Mouse (Mus musculus) CH12.LX (cell line): ENCODE measurements around the gene Atp12a. TPM values are rescaled to one million over a fixed set of nuclear protein-coding genes. Genes with fewer than 3 reads are reported as not detected.

ENCODE experiments used
- DNase-seq: peaks from one replicate; pipeline ENCODE4 v3.0.0-alpha.2; 2013; ENCODE audit errors: extremely low read depth
- H3K27ac ChIP-seq: 2 replicates; pipeline ENCODE4 v1.5.1; 2012; ENCODE audit warnings: low read depth, mild to moderate bottlenecking, control low read depth, moderate library complexity; ENCODE audit not compliant: insufficient read depth
- H3K27me3 ChIP-seq: replicated peaks from 2 replicates; pipeline ENCODE3; 2012; ENCODE audit warnings: inconsistent platforms
- H3K36me3 ChIP-seq, 2 experiments: replicated peaks in 1 of 2; 2 replicates each; pipeline versions ENCODE3 to v1.6.1; 2012; ENCODE audit warnings: inconsistent platforms in 1 of 2, low read length in 1 of 2, mild to moderate bottlenecking in 1 of 2, mixed read lengths in 1 of 2, moderate library complexity in 1 of 2; ENCODE audit not compliant: control insufficient read depth in 1 of 2, insufficient read depth in 1 of 2
- H3K4me1 ChIP-seq, 2 experiments: 2 replicates each; pipeline ENCODE4 v1.6.1; 2012; ENCODE audit warnings: inconsistent platforms in 1 of 2, moderate library complexity in 1 of 2; ENCODE audit not compliant: insufficient read depth in 2 of 2, control insufficient read depth in 1 of 2
- H3K4me2 ChIP-seq: 2 replicates; pipeline ENCODE4 v1.6.1; 2012; ENCODE audit warnings: low read depth, mild to moderate bottlenecking, control low read depth; ENCODE audit not compliant: poor library complexity, insufficient read depth, severe bottlenecking
- H3K4me3 ChIP-seq, 3 experiments: fragments of 150-350 bp in 1 of 3; sonication (generic) in 1 of 3; replicated peaks in 1 of 3; 2 replicates each; pipeline versions ENCODE3 to v1.5.1; 2011 to 2012; ENCODE audit warnings: low read depth in 2 of 3, low read length in 2 of 3, mild to moderate bottlenecking in 2 of 3, moderate library complexity in 2 of 3, control low read depth in 1 of 3, improper control_type of control experiment in 1 of 3, inconsistent platforms in 1 of 3, mixed read lengths in 1 of 3; ENCODE audit not compliant: poor library complexity in 1 of 3
- H3K79me2 ChIP-seq: replicated peaks from 2 replicates; pipeline ENCODE4 v1.6.1; 2012; ENCODE audit warnings: mild to moderate bottlenecking, moderate library complexity; ENCODE audit not compliant: control insufficient read depth, poor library complexity, insufficient read depth, severe bottlenecking; ENCODE audit errors: extremely low read depth
- H3K9ac ChIP-seq: 2 replicates; pipeline ENCODE4 v1.6.1; 2012; ENCODE audit warnings: low read depth, mild to moderate bottlenecking, control low read depth, moderate library complexity; ENCODE audit not compliant: insufficient read depth
- H3K9me3 ChIP-seq: replicated peaks from 2 replicates; pipeline ENCODE3; 2012; ENCODE audit warnings: low read length, inconsistent platforms, mixed read lengths
- CTCF ChIP-seq, 2 experiments: IDR thresholded peaks in 1 of 2; conservative IDR thresholded peaks in 1 of 2; 2 replicates each; pipeline ENCODE4 v1.5.1; 2011 to 2012; ENCODE audit warnings: low read depth in 2 of 2, low read length in 2 of 2, improper control_type of control experiment in 1 of 2, inconsistent platforms in 1 of 2, mild to moderate bottlenecking in 1 of 2, moderate library complexity in 1 of 2
- ELF1 ChIP-seq: IDR thresholded peaks from 2 replicates; pipeline ENCODE4 v1.6.1; 2014; ENCODE audit warnings: low read depth, mild to moderate bottlenecking, inconsistent platforms, low read length, improper control_type of control experiment
- EP300 ChIP-seq: IDR thresholded peaks from 2 replicates; pipeline ENCODE4 v1.6.1; 2011; ENCODE audit warnings: low read length, improper control_type of control experiment
- GABPA ChIP-seq: IDR thresholded peaks from 2 replicates; pipeline ENCODE4 v1.6.1; 2012; ENCODE audit warnings: low read depth, low read length, improper control_type of control experiment, inconsistent platforms; ENCODE audit not compliant: insufficient replicate concordance
- HCFC1 ChIP-seq: IDR thresholded peaks from 2 replicates; pipeline ENCODE4 v1.6.1; 2012; ENCODE audit warnings: low read depth, mild to moderate bottlenecking, inconsistent platforms, low read length, improper control_type of control experiment
- JUN ChIP-seq: IDR thresholded peaks from 2 replicates; pipeline ENCODE4 v1.6.1; 2011; ENCODE audit warnings: low read depth, mild to moderate bottlenecking, low read length, improper control_type of control experiment, moderate library complexity; ENCODE audit not compliant: insufficient read depth
- MAX ChIP-seq: IDR thresholded peaks from 2 replicates; pipeline ENCODE4 v1.6.1; 2011; ENCODE audit warnings: low read length, improper control_type of control experiment
- MYC ChIP-seq: IDR thresholded peaks from 2 replicates; pipeline ENCODE4 v1.6.1; 2011; ENCODE audit warnings: low read depth, mild to moderate bottlenecking, improper control_type of control experiment, low read length
- NRF1 ChIP-seq: IDR thresholded peaks from 2 replicates; pipeline ENCODE4 v1.6.1; 2014; ENCODE audit warnings: low read depth, mild to moderate bottlenecking, inconsistent platforms, low read length, improper control_type of control experiment, moderate library complexity
- PAX5 ChIP-seq: IDR thresholded peaks from 2 replicates; pipeline ENCODE4 v1.6.1; 2012; ENCODE audit warnings: low read length, inconsistent platforms, mixed read lengths
- POLR2A ChIP-seq: IDR thresholded peaks from 2 replicates; pipeline ENCODE4 v1.6.1; 2011; ENCODE audit warnings: low read depth, mild to moderate bottlenecking, improper control_type of control experiment, low read length
- POLR2AphosphoS2 ChIP-seq: IDR thresholded peaks from 2 replicates; pipeline ENCODE4 v1.6.1; 2011; ENCODE audit warnings: low read depth, low read length, improper control_type of control experiment
- RAD21 ChIP-seq: IDR thresholded peaks from 2 replicates; pipeline ENCODE4 v1.6.1; 2011; ENCODE audit warnings: low read depth, mild to moderate bottlenecking, low read length, improper control_type of control experiment, moderate library complexity
- SMC3 ChIP-seq: IDR thresholded peaks from 2 replicates; pipeline ENCODE4 v1.6.1; 2011; ENCODE audit warnings: low read depth, low read length, improper control_type of control experiment
- TBP ChIP-seq: conservative IDR thresholded peaks from 2 replicates; pipeline ENCODE4 v1.6.1; 2011; ENCODE audit warnings: low read depth, low read length, improper control_type of control experiment
- ZKSCAN1 ChIP-seq: IDR thresholded peaks from 2 replicates; pipeline ENCODE4 v1.6.1; 2012; ENCODE audit warnings: low read depth, inconsistent platforms, low read length, improper control_type of control experiment, borderline replicate concordance
- ZMIZ1 ChIP-seq: IDR thresholded peaks from 2 replicates; pipeline ENCODE4 v1.6.1; 2012; ENCODE audit warnings: low read depth, mild to moderate bottlenecking, inconsistent platforms, low read length, improper control_type of control experiment
- ZNF384 ChIP-seq: IDR thresholded peaks from 2 replicates; pipeline ENCODE4 v1.6.1; 2012; ENCODE audit warnings: low read depth, low read length, improper control_type of control experiment, inconsistent platforms
- dilution Hi-C: fragments of 300-500 bp; cut with MboI; formaldehyde crosslinking; loops from 2 replicates; pipeline ENCODE4 v1.14.3; 2020; ENCODE audit warnings: low sequenced_read_pairs; ENCODE audit not compliant: extremely low pct_unique_long_range_greater_than_20kb, extremely low pct_ligation_motif_present
- in situ Hi-C: fragments of 300-500 bp; cut with MboI; formaldehyde crosslinking; loops from 3 replicates; pipeline ENCODE4 v1.14.3; 2019; ENCODE audit warnings: low sequenced_read_pairs, low pct_ligation_motif_present, low pct_unique_long_range_greater_than_20kb, mixed read lengths
- polyA plus RNA-seq: library from polyadenylated mRNA; unstranded; fragments of >175 nt; gene quantifications from 2 replicates; pipeline ENCODE4 v1.2.1, GENCODE M21; 2012; ENCODE audit warnings: low read depth; ENCODE audit not compliant: insufficient read length
- total RNA-seq, 2 experiments: library from RNA; depleted of rRNA; stranded (reverse); fragments of 300-350 nt in 1 of 2; fragments of >200 nt in 1 of 2; gene quantifications; 2 replicates each; pipeline ENCODE4 v1.2.3; 2012 to 2014

The Atp12a gene
- total and polyA plus RNA-seq, 3 experiments, result not detected

DNA sequence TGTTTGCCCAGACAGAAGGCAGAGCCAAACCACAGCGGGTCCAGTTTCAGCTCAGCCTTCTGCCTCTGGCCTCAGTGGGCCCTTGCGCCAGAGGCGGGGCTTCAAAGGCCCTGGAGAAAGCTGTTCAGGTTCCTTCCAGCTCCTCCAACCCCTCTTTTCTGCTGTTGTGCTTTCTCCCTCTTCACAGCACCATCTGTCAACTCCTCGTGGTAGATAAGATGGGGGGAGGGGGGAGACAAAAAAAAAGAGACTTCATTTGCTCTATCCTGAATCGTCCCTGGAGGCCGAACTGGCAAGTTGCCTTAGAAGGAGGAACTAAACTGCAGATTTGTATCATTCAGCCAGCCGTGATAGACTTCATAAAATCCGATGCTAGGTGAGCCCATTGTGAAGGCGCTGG, 27.8 kb upstream of the Atp12a start:
- no peaks in the 10 kb centered on the region for H3K36me3 ChIP-seq
- no peak overlapping the region for H3K4me3 ChIP-seq
- dilution Hi-C loops, result no loop called here
- no peaks in the 10 kb centered on the region for H3K27me3 ChIP-seq
- in situ Hi-C loops, result no loop called here
- H3K79me2 ChIP-seq, result no peaks in the 10 kb centered on the region
- DNase-seq, result no peak
- H3K4me2 ChIP-seq, result 0 out of 2 replicates have a peak overlapping the region, but pooled peaks have one; percentile 24
- H3K9me3 ChIP-seq, result no peaks in the 10 kb centered on the region
- H3K4me1 ChIP-seq, result peaks cover 0 to 5% of the 10 kb centered on the region in 2 experiments; a peak in 1 of 4 replicates
- no peak overlapping the region for H3K9ac ChIP-seq
- no peak for TF ChIP-seq GABPA
- TF ChIP-seq HCFC1, result no peak
- no peak for TF ChIP-seq TBP
- no peak for TF ChIP-seq EP300
- TF ChIP-seq NRF1, result no peak
- no peak for TF ChIP-seq RAD21
- TF ChIP-seq JUN, result no peak
- H3K27ac ChIP-seq, result no peak overlapping the region

DNA sequence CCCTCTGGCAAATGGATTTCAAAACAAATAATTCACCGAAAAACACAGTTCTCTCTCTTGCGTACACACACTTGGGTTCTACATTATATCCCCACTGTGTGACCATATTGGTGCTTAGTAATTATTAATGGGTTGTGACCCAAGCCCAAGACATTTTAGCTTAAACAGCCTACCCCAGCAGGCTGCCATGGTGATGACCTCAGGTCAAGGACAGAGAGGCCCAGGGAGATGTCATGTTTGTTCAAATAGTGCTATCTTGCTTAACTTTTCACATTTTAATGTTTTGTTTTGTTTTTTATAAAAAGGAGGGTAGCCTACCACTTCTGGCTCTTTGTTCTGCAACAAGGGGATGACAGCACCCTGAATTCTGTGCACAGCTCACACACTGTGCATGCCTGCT, 27.2 kb upstream of the Atp12a start:
- H3K27ac ChIP-seq, result no peak overlapping the region
- no peaks in the 10 kb centered on the region for H3K79me2 ChIP-seq
- H3K27me3 ChIP-seq, result no peaks in the 10 kb centered on the region
- H3K9ac ChIP-seq, result no peak overlapping the region
- no peak overlapping the region for H3K4me3 ChIP-seq
- in situ Hi-C loops (no loop called here), dilution Hi-C loops (no loop called here)
- no peaks in the 10 kb centered on the region for H3K36me3 ChIP-seq
- H3K4me1 ChIP-seq, result peaks cover 0 to 5% of the 10 kb centered on the region in 2 experiments; a peak in 1 of 4 replicates
- DNase-seq, result no peak
- H3K9me3 ChIP-seq, result no peaks in the 10 kb centered on the region
- no peak overlapping the region for H3K4me2 ChIP-seq
- TF ChIP-seq MYC (no peak), EP300 (no peak), MAX (no peak), PAX5 (no peak), POLR2AphosphoS2 (no peak), ELF1 (no peak), CTCF (conservative IDR thresholded peaks at IDR 0.05 in 1 of 2, IDR thresholded peaks at IDR 0.05 in 1 of 2; ENCODE audit: low read depth in 2 of 2, low read length in 2 of 2) (no peak), POLR2A (no peak), SMC3 (no peak), RAD21 (no peak), ZKSCAN1 (no peak), ZNF384 (no peak), ZMIZ1 (no peak)
- TF ChIP-seq, all 38 proteins: peak for 0
